Mouse (Mus musculus) olfactory bulb, adult 2 months (tissue): ENCODE measurements around the gene Mgat5.

Experiments used
- CTCF ChIP-seq: fragments of 200-500 bp; IDR thresholded peaks from 2 replicates; pipeline ENCODE4 v1.5.1; 2012; ENCODE audit warnings: low read depth, mild to moderate bottlenecking, low read length, moderate library complexity; ENCODE audit not compliant: insufficient read depth
- POLR2A ChIP-seq: fragments of 200-500 bp; IDR thresholded peaks from 2 replicates; pipeline ENCODE4 v1.6.1; 2012; ENCODE audit warnings: mild to moderate bottlenecking, low read depth, low read length, moderate library complexity; ENCODE audit not compliant: insufficient read depth

DNA sequence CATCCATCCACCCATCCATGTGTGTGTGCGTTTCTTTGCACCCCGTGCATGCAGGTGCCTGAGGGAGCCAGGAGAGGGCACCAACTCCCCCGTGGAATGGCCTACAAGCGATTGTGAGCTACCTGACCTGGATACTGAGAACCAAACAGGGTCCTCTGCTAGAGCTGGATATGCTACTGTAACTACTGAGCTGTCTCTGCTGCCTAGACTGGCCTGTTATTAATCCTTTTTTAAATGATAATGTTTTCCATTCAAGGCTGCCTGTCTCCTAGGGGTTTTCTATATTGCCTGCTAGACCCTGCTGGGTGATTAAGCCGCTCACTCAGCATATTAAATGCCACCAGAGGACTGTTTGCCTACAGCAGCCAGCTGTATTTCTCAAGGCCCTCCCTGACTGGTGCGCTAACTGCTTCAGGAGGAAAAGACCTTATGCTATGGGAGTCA, 34.1 kb downstream of the Mgat5 start:
- TF ChIP-seq CTCF: peak; percentile 23; the same call in 1 of the 2 replicates
- no peak for TF ChIP-seq POLR2A
